Mouse (Mus musculus) right cerebral cortex, adult 2 months (tissue): ENCODE results near the gene Tgm1.

Experiments
- DNase-seq, 2 experiments: peaks; one replicate each; pipeline ENCODE4 v3.0.0; 2021 to 2022; ENCODE audit warnings: low spot score in 2 of 2

Gene Tgm1

DNA sequence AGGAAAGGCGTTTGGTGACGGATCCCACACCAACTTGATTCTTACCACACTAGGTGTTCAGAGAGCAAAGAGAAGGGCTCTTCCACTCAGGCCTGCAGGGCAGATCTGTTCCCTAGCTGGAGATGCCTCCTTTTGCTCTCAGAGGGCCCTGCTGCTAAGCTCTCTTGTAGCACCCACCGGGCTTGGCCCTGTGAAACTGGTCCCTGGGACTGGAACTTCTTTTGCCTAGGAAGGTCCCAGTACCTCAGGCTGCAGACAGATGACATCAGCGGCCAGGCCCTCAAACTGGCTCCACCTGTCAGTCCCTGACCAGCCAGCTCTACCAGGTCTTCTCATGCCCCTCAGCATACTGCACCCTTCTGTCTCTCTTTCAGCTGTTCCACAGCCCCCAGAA, at the start of gene Tgm1:
TSS of gene Tgm1 (minus strand) at position 198 of the 394 bp plus-strand sequence.
- DNase-seq: no peak

DNA sequence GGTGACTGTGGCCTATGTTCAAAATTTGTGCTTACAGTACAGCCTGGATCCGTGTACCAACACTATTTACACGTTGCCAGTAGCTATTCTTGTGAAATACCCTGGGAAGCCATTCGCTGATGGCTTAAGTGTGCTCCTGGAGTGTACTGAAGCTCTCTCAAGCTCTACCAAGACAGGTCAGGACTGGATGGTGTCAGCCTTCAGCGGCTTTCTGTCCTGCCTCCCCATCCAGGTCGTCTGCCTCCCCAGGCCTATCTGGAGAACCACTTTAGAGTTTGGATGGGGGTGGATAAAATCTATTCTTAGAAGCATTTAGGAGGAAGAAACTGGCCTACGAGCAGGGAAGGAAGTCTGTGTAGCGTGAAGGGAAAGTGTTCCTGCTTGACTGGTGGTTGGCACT, 49.4 kb upstream of the Tgm1 start:
- DNase-seq: no peak

DNA sequence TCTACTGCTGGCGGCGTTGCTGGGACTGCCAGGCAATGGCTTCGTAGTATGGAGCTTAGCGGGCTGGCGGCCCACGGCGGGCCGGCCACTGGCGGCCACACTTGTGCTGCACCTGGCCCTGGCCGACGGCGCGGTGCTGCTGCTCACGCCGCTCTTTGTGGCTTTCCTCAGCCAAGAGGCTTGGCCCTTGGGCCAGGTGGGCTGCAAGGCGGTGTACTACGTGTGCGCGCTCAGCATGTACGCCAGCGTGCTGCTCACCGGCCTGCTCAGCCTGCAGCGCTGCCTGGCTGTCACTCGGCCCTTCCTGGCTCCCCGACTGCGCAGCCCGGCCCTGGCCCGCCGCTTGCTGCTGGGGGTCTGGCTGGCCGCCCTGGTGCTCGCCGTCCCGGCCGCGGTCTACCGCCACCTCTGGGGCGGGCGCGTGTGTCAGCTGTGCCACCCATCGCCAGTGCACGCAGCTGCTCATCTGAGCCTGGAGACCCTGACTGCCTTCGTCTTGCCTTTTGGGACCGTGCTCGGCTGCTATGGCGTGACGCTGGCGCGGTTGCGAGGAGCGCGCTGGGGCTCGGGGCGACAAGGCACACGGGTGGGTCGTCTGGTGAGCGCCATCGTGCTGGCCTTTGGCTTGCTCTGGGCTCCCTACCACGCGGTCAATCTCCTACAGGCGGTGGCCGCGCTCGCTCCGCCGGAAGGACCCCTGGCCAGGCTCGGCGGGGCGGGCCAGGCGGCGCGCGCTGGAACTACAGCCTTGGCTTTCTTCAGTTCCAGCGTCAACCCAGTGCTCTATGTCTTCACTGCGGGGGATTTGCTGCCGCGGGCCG, 48.5 kb upstream of the Tgm1 start:
- DNase-seq: peak in 1 of 2 experiments; percentile 52

DNA sequence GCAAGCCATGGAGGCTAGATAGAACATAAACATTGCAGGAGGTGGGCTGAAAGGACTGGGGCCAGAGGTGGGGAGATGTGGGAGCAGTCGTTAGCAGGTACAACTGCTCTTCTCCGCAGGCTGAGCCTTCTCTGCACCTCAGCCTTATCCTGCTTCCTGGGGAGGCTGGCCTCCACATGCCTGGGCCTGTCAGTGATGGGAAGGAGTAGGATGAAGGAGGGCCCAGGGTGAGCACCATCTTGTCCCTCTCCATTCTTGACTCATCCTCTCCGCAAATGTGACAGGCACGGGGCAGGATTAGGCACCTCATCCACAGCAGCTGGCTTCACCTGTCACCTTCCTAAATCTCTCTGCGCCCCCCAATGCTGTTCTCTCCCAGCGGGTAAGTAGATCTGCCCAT, 47.4 kb upstream of the Tgm1 start, which contains the start of gene Ltb4r2:
TSS of gene Ltb4r2 (plus strand) at position 266 of the 400 bp plus-strand sequence.
- DNase-seq: no peak

DNA sequence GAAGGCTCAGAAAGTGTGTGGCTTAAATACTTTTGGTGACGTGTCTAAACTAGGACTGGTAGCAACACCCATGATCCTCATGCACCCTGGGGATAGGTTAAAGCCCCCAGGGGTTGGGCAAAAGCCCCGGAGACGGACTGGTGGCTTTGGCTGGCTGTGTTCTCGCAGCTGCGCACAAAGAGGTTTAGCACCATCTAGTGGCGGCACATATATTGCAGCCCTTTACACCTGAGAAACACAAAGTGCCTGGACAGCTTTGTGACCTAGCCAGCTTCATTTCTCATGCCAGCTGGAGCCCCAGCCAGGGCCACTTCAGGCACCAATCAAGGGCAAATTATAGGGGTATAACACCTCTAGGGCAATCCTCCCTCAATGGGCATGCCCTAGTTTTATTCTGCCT, 46.4 kb upstream of the Tgm1 start:
- peak; percentile 90 to 93 for DNase-seq

DNA sequence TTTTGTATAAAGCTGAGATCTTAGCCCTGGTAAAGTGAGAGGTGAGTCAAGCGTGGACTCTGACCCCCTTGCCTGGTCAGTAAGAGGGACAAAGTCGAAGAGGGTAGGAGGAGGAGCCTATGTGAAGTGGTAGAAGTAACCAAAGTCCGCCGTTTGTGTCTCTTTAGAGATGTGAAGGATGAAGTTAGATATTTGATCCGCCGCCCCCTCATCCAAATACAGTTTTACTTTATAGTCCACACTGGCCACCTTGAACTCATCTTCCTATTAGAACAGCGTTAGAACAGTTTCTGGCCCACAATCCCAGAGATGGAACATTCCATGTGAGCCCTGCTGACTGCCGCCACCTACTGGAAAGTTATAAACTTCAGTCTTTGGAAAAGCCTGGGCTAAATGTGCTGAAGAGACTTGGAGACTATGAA, 44.6 kb upstream of the Tgm1 start, which contains the start of gene Cideb:
TSS of gene Cideb (minus strand) at position 96 of the 422 bp plus-strand sequence.
- peak in 1 of 2 experiments; percentile 52 for DNase-seq

DNA sequence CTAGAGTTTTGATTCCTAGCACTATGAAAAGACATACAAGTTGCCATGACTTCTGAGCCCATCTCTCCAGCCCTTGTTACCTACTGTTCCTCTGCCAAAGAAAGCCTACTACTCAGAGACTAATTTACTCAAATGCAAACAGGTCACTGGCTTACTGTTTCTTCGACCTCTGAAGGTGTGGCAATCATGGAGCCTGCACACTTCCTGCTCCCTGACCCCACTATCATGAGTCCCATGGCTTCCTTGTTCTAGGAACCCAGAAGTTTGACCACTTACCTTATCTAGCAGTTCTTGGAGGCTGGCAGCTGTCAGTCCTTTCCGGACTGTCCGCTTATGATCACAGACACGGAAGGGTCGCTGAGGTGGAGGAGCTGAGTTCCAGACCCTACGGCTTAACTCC, 43.8 kb upstream of the Tgm1 start:
- DNase-seq: no peak

DNA sequence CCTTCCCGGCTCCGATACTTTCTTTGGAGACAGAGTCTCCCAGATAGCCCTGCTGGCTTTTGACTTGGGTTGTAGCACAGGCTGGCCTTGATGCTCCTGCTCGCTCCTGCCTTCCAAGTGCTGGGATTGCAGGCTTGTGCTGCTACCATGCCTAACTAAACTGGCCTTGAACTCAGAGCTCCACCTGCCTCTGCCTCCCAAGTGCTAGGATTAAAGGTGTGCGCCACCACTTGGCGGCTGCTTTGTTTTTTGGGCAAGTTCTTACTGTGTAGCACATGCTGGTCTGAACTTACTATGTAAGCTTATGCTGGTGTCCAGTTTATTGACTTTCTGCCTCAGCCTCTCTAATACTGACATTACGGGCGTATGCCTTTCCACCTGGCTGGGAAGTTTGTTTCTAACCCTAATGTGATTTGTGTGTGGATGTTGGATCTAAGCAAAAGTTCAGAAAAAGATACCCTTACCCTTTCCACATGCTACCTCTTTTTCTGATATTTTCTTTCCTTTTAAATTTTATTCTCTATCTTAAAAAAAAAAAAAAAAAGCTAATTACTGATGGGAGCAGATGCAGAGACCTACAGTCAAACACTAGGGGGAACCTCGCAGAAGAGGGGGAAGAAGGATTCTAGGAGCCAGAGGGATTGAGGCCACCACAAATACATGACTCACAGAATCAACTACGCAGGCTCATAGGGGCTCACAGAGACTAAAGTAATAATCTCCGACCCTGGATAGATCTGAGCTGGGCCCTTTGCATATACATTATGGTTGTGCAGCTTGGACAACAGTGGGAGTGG, 33.5 kb upstream of the Tgm1 start:
- no peak for DNase-seq

DNA sequence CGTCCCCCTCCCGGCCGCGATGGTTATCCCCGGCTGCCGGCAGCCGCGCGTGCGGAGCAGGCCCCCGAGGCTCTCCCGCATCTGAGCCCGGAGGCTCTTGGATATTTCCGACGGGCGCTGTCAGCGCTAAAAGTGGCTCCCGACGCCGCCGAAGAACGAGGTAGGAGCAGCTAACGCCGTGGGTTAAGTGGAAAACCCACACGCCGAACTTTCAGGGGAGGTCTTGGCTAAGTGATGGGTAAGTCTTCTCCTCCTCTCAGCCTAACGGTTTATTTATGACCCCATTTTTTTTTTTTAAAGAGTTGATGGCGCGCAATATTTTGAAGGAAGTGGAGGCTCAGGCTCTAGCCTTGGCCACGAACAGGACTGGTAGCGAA, 32.1 kb upstream of the Tgm1 start:
- no peak for DNase-seq

DNA sequence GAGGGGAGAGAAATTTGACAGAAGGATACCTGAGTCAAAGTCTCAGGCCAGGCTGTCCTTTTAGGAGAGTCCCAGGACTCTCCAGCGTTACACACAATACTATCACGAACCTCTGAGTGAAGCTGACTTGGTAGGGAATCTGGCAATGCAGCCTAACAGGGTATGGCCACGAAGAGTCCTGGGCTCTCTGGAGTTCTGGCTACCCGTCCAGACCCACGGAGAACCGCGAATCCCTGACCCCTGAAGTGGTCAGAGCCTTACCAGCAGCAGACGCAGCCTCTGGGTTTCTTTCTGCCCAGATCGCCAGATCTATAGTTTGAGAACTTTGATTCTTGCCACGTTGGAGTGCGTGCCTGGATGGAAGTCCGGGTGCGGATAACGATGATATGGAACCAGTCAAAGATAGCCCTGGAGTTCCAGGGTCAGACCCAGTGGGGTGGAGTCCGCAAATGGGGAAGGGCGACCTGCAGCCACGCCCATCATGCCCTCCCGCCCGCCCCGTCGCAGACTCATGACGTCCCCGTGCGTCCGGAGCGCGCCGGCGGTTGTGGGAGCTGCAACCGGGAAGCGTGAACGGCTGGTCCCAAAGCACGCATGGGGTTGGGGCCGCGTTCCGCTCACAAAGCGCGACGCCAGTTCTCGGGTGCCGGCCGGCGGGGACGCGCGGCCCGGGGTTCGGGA, 31.6 kb upstream of the Tgm1 start, which contains the start of the genes Dhrs1 and Nop9:
TSS of gene Dhrs1 (minus strand) at position 511 of the 681 bp plus-strand sequence.
TSS of gene Nop9 (plus strand) at position 514 of the 681 bp plus-strand sequence.
- DNase-seq: peak; percentile 78 to 87

DNA sequence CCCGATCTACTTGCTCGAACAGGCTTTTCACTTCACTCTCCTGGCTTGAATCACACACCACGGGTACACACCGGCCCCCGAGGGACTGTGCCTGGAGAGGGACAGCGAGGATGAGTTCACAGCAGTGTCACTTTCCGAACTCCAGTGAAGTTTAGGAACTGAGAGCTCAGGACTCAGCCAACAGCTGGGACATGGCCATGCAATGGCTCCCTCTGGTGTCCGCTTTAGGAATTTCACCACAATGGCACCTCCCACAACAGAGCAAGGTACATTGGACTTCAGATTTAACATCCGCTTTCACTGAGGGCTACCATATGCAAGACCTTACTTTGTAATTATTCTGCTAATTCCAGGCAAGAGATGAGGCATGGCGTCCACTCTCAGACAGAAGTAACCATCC, 30.0 kb upstream of the Tgm1 start:
- peak; percentile 87 to 91 for DNase-seq

DNA sequence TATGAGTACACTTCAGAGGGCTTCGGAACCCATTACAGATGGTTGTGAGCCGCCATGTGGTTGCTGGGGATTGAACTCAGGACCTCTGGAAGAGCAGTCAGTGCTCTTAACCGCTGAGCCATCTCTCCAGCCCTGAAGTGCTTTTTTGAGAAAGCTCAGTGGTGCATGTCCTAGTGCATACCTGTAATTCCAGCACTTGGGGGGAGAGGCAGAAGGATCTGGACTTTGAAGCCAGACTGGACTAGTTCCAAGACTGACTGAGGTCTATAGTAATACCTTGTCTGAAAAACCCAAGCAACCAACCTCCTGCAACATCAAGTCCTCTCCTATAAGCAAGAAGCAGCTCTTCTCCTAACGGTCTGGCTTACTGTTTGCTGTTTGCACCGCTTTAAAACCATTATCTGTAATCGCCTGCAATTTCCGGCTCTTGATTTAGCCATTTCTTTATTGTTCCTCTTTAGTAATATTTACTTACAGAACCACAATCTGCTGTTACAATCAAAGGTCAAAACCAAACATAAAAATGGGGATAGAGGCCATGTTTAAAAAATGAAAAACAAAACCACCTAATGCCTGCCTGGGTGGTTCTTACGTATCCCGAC, 23.5 kb upstream of the Tgm1 start:
- DNase-seq: no peak

DNA sequence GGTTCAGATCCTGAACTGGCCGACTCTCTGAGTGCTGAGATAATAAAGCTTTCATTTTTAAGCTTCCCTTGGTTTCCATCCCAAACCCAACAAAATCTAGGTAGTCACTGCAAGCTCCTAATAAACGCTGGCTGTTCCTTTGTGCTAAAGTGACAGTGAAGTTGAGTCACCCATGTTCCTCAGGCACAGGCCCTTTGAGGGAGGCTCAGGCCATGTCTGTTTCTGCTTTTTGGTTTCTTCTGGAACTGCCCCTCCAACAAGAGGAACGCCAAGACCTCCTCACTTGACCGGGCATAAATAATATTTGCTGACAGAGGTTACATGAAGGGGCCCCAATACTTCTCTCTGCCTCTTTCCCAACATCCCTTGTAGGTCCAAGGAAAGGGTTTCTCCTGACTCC, 22.0 kb upstream of the Tgm1 start:
- no peak for DNase-seq

DNA sequence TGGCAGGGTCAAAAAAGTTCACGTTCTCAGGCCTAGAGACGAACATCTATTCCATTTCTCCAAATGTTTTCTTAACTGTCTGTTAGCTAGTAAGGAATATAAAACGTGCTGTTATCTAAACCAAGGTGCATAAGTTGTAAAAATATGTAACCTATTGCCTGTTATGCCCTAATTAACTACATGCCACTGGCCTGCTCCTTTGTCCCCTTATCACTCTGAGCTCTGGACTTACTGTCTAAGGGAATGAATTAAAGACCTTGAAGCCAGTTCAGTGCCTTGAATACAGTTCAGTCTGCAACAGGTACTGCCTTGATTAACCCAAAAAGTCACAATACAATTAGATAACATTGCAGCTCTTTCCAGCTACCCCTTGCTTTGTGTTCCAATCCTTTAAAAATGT, 21.6 kb upstream of the Tgm1 start:
- DNase-seq: no peak

DNA sequence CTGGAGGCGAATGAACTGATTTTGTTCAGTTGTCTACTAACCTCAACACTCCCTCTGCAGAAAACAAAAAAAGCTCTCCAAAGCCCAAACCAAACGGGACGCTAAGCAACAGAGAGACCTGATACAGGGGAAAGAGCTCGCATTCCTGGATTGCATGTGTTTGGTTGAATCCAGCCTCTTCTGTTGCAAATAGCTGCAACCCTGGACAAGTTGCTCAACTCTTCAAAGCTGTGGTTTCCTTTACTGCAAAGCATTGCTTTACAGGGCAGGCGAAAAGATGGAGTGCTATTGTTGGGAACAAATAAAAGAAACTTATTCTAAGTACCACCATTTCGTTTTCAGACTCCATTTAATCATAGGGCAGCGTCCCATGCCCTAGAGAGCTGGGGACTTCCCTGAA, 21.1 kb upstream of the Tgm1 start:
- DNase-seq: no peak

DNA sequence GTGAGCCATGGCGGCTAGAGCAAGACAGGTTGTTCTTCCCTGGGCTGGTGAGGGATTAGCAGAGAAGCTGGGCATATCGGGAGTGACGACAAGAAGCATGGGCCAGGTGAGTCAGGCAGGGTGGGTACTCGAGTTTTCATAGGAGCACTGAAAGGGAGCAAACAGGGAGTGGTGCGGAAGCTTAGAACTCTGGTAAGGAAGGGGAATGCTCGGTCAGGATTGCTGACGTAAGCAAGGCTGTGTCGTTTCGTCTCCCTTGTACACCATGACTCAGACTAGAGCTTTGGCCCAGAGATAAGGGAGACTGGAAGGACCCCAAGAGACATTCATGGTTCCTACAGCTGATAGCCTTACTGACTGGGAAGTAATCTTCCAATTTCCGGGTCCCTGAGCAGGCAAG, 20.2 kb upstream of the Tgm1 start:
- DNase-seq: no peak

DNA sequence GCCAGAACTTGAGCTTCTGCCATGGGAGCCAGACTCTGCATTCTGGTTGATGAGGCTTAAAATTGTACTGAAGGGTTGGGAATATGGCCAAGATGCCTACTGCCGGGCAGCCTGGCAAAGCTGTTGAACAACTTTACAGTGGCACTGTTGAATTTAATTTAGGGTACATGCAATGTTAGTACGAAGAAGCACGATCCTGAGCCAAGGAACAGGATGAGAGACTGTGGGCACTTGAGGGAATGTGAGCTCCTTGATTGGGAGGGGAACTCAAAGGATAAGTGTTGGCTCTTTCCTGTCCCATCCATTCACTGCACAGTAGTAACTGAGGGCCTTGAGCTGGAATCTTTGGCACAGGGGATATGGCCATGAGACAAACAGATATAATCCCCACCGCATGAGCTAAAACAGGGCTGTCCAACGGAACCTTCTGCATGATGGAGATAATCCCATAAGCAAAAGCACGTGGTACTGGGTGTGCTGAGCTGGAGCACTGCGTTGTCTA, 16.9 kb upstream of the Tgm1 start:
- peak; percentile 27 to 29 for DNase-seq

DNA sequence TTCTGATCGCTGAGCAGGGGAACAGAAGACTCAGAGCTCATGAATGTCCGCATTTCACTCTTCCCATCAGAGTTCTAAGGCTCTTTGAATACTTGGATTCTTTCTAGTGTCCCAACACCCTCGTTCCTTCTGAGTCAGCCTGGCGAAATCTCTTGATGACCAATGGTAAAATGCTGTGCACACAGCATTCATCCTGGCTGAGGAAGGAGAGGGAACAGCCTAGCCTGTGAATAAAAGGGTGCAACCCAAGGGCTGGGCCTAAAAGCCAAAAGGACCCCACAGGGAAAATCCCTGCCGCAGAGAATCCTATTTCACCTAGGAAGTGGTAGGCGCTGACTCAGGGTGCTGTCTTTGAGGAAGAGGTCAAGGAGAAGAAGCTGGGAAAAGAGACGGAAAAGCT, 16.4 kb upstream of the Tgm1 start:
- DNase-seq: no peak

DNA sequence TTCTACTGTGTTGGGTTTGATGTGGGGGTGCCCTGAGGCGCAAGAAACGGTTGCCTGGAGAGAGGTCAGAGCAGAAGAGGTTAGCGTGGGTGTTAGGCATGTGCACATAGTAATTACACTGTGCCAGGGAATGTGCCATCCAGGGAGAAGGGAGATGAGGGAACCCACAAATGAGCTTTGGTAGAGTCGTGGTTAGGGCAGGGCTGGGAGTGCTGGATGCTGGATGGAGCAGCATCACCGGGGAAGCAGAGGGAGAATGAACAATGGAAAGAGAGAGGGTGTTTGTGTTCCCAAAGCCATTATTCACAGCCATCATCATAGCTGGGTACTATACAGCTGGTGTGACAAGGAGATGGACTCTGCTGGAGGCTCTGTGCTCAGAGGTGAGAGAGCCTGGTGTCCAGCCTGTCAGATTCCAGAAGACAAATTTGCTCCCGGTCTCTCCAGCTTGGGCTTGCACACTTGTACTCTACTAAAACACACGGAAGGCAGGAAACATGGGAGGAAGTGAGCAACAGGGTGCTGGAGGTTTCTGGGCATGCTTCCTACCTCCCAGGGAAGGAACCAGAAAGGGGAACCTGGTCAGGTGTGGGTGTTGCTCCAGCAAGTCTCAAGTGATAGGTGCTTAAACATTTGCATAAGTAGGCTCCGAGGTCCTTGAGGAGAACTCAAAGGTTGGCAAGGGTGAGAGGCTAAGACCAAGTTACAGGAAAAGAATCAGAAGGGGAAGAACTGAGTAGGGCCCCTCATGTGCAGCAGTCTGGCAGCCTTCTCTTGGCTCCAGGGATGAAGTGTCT, 14.4 kb upstream of the Tgm1 start:
- DNase-seq: no peak

DNA sequence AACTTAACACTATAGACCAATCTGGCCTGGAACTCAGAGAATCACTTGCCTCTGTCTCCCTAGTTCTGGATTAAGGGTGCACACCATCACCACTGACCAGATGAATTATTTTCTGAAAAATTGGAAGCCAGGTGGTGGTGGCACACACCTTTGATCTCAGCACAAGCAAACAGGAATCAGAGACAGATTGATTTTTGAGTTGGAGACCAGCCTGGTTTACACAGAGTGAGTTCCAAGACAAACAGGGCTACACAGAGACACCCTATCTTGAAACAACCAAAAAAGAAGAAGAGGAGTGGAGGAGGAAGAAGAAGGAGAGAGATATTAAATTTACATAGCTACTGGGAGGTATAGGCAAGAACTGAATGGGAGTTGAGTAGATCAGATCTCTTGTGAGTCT, 12.5 kb upstream of the Tgm1 start:
- DNase-seq: no peak

DNA sequence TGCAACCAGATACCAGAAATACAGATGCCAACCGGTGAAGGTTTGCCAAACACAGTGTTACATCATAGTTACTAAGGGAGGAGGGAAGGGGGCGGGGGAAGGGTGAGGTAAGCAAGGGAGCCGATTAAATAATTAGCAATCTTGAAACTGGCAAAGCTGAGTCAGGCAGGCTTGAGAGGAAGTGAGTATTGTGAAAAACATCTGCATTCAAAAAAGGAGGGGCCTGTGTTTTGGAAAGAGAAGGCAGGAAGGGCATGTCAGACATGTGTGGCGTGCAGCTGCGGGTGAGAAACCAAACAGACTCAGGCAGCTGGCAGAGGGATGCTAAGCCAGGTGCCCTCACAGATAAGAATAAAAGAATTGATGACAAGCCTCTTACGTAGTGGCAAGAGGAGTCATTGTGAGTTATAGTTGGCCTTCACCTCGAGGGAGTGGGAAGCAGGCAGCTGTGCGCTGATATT, 10.7 kb upstream of the Tgm1 start:
- no peak for DNase-seq
